Mouse (Mus musculus) CH12.LX (cell line): ENCODE measurements around the gene Bri3. TPM values are rescaled to one million over a fixed set of nuclear protein-coding genes. Genes with fewer than 3 reads are reported as not detected.

Source experiments
- DNase-seq: peaks from one replicate; pipeline ENCODE4 v3.0.0-alpha.2; 2013; ENCODE audit errors: extremely low read depth
- H3K27ac ChIP-seq: 2 replicates; pipeline ENCODE4 v1.5.1; 2012; ENCODE audit warnings: low read depth, mild to moderate bottlenecking, control low read depth, moderate library complexity; ENCODE audit not compliant: insufficient read depth
- H3K27me3 ChIP-seq: replicated peaks from 2 replicates; pipeline ENCODE3; 2012; ENCODE audit warnings: inconsistent platforms
- H3K36me3 ChIP-seq, 2 experiments: replicated peaks in 1 of 2; 2 replicates each; pipeline versions ENCODE3 to v1.6.1; 2012; ENCODE audit warnings: inconsistent platforms in 1 of 2, low read length in 1 of 2, mild to moderate bottlenecking in 1 of 2, mixed read lengths in 1 of 2, moderate library complexity in 1 of 2; ENCODE audit not compliant: control insufficient read depth in 1 of 2, insufficient read depth in 1 of 2
- H3K4me1 ChIP-seq, 2 experiments: 2 replicates each; pipeline ENCODE4 v1.6.1; 2012; ENCODE audit warnings: inconsistent platforms in 1 of 2, moderate library complexity in 1 of 2; ENCODE audit not compliant: insufficient read depth in 2 of 2, control insufficient read depth in 1 of 2
- H3K4me2 ChIP-seq: 2 replicates; pipeline ENCODE4 v1.6.1; 2012; ENCODE audit warnings: low read depth, mild to moderate bottlenecking, control low read depth; ENCODE audit not compliant: poor library complexity, insufficient read depth, severe bottlenecking
- H3K4me3 ChIP-seq, 3 experiments: fragments of 150-350 bp in 1 of 3; sonication (generic) in 1 of 3; replicated peaks in 1 of 3; 2 replicates each; pipeline versions ENCODE3 to v1.5.1; 2011 to 2012; ENCODE audit warnings: low read depth in 2 of 3, low read length in 2 of 3, mild to moderate bottlenecking in 2 of 3, moderate library complexity in 2 of 3, control low read depth in 1 of 3, improper control_type of control experiment in 1 of 3, inconsistent platforms in 1 of 3, mixed read lengths in 1 of 3; ENCODE audit not compliant: poor library complexity in 1 of 3
- H3K79me2 ChIP-seq: replicated peaks from 2 replicates; pipeline ENCODE4 v1.6.1; 2012; ENCODE audit warnings: mild to moderate bottlenecking, moderate library complexity; ENCODE audit not compliant: control insufficient read depth, poor library complexity, insufficient read depth, severe bottlenecking; ENCODE audit errors: extremely low read depth
- H3K9ac ChIP-seq: 2 replicates; pipeline ENCODE4 v1.6.1; 2012; ENCODE audit warnings: low read depth, mild to moderate bottlenecking, control low read depth, moderate library complexity; ENCODE audit not compliant: insufficient read depth
- H3K9me3 ChIP-seq: replicated peaks from 2 replicates; pipeline ENCODE3; 2012; ENCODE audit warnings: low read length, inconsistent platforms, mixed read lengths
- BHLHE40 ChIP-seq: IDR thresholded peaks from 2 replicates; pipeline ENCODE4 v1.6.1; 2011; ENCODE audit warnings: mild to moderate bottlenecking, low read depth, low read length, improper control_type of control experiment
- CHD1 ChIP-seq: IDR thresholded peaks from 2 replicates; pipeline ENCODE4 v1.6.1; 2012; ENCODE audit warnings: low read depth, low read length, improper control_type of control experiment, inconsistent platforms
- CTCF ChIP-seq, 2 experiments: IDR thresholded peaks in 1 of 2; conservative IDR thresholded peaks in 1 of 2; 2 replicates each; pipeline ENCODE4 v1.5.1; 2011 to 2012; ENCODE audit warnings: low read depth in 2 of 2, low read length in 2 of 2, improper control_type of control experiment in 1 of 2, inconsistent platforms in 1 of 2, mild to moderate bottlenecking in 1 of 2, moderate library complexity in 1 of 2
- EP300 ChIP-seq: IDR thresholded peaks from 2 replicates; pipeline ENCODE4 v1.6.1; 2011; ENCODE audit warnings: low read length, improper control_type of control experiment
- ETS1 ChIP-seq: conservative IDR thresholded peaks from 2 replicates; pipeline ENCODE4 v1.6.1; 2012; ENCODE audit warnings: low read depth, mild to moderate bottlenecking, inconsistent platforms, low read length, improper control_type of control experiment, moderate library complexity
- GABPA ChIP-seq: IDR thresholded peaks from 2 replicates; pipeline ENCODE4 v1.6.1; 2012; ENCODE audit warnings: low read depth, low read length, improper control_type of control experiment, inconsistent platforms; ENCODE audit not compliant: insufficient replicate concordance
- JUN ChIP-seq: IDR thresholded peaks from 2 replicates; pipeline ENCODE4 v1.6.1; 2011; ENCODE audit warnings: low read depth, mild to moderate bottlenecking, low read length, improper control_type of control experiment, moderate library complexity; ENCODE audit not compliant: insufficient read depth
- JUND ChIP-seq: conservative IDR thresholded peaks from 2 replicates; pipeline ENCODE4 v1.6.1; 2011; ENCODE audit warnings: low read depth, low read length, improper control_type of control experiment
- MEF2A ChIP-seq: IDR thresholded peaks from 2 replicates; pipeline ENCODE4 v1.6.1; 2014; ENCODE audit warnings: low read depth, mild to moderate bottlenecking, inconsistent platforms, low read length, improper control_type of control experiment, borderline replicate concordance
- MXI1 ChIP-seq: IDR thresholded peaks from 2 replicates; pipeline ENCODE4 v1.6.1; 2011; ENCODE audit warnings: mild to moderate bottlenecking, low read depth, low read length, improper control_type of control experiment
- NELFE ChIP-seq: IDR thresholded peaks from 2 replicates; pipeline ENCODE4 v1.6.1; 2011; ENCODE audit warnings: low read depth, low read length, improper control_type of control experiment
- PAX5 ChIP-seq: IDR thresholded peaks from 2 replicates; pipeline ENCODE4 v1.6.1; 2012; ENCODE audit warnings: low read length, inconsistent platforms, mixed read lengths
- POLR2A ChIP-seq: IDR thresholded peaks from 2 replicates; pipeline ENCODE4 v1.6.1; 2011; ENCODE audit warnings: low read depth, mild to moderate bottlenecking, improper control_type of control experiment, low read length
- POLR2AphosphoS2 ChIP-seq: IDR thresholded peaks from 2 replicates; pipeline ENCODE4 v1.6.1; 2011; ENCODE audit warnings: low read depth, low read length, improper control_type of control experiment
- SIN3A ChIP-seq: IDR thresholded peaks from 2 replicates; pipeline ENCODE4 v1.6.1; 2012; ENCODE audit warnings: low read length, improper control_type of control experiment, inconsistent platforms
- TCF12 ChIP-seq: IDR thresholded peaks from 2 replicates; pipeline ENCODE4 v1.6.1; 2014; ENCODE audit warnings: low read depth, mild to moderate bottlenecking, inconsistent platforms, low read length, improper control_type of control experiment
- USF2 ChIP-seq: conservative IDR thresholded peaks from 2 replicates; pipeline ENCODE4 v1.6.1; 2011; ENCODE audit warnings: low read depth, low read length, improper control_type of control experiment
- ZC3H11A ChIP-seq: IDR thresholded peaks from 2 replicates; pipeline ENCODE4 v1.6.1; 2012; ENCODE audit warnings: low read depth, mild to moderate bottlenecking, inconsistent platforms, low read length, improper control_type of control experiment
- ZKSCAN1 ChIP-seq: IDR thresholded peaks from 2 replicates; pipeline ENCODE4 v1.6.1; 2012; ENCODE audit warnings: low read depth, inconsistent platforms, low read length, improper control_type of control experiment, borderline replicate concordance
- ZNF384 ChIP-seq: IDR thresholded peaks from 2 replicates; pipeline ENCODE4 v1.6.1; 2012; ENCODE audit warnings: low read depth, low read length, improper control_type of control experiment, inconsistent platforms
- dilution Hi-C: fragments of 300-500 bp; cut with MboI; formaldehyde crosslinking; loops from 2 replicates; pipeline ENCODE4 v1.14.3; 2020; ENCODE audit warnings: low sequenced_read_pairs; ENCODE audit not compliant: extremely low pct_unique_long_range_greater_than_20kb, extremely low pct_ligation_motif_present
- in situ Hi-C: fragments of 300-500 bp; cut with MboI; formaldehyde crosslinking; loops from 3 replicates; pipeline ENCODE4 v1.14.3; 2019; ENCODE audit warnings: low sequenced_read_pairs, low pct_ligation_motif_present, low pct_unique_long_range_greater_than_20kb, mixed read lengths
- polyA plus RNA-seq: library from polyadenylated mRNA; unstranded; fragments of >175 nt; gene quantifications from 2 replicates; pipeline ENCODE4 v1.2.1, GENCODE M21; 2012; ENCODE audit warnings: low read depth; ENCODE audit not compliant: insufficient read length
- total RNA-seq, 2 experiments: library from RNA; depleted of rRNA; stranded (reverse); fragments of 300-350 nt in 1 of 2; fragments of >200 nt in 1 of 2; gene quantifications; 2 replicates each; pipeline ENCODE4 v1.2.3; 2012 to 2014

The Bri3 gene
- total and polyA plus RNA-seq, 3 experiments: 9.3 to 41.7 (median 20.3) TPM

DNA sequence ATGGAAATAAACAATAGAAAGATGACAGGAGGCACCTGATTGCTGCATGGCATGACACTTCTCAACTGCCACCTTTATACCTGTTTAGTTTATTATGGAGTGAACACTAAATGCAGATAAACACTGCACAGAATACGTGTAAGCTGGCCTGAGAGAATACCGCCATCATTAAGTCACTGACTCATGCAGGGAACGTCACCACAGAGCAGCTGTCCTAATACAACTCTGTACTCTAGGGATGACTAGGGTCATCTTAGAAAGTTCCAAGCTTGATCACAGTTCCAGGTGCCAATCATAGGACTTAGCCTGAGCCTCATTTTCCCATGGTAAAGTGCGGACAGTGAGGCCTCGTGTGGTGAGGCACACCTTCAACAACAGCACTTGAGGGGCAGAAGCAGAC is 40.4 kb downstream of the Bri3 start:
- no peak for DNase-seq
- dilution Hi-C loops: no loop called here
- no peak overlapping the region for H3K4me3 ChIP-seq
- peaks cover 0 to 4% of the 10 kb centered on the region in 2 experiments for H3K36me3 ChIP-seq
- in situ Hi-C loops: no loop called here
- H3K79me2 ChIP-seq: no peaks in the 10 kb centered on the region
- no peak overlapping the region for H3K27ac ChIP-seq
- no peak overlapping the region for H3K9ac ChIP-seq
- H3K4me1 ChIP-seq: peaks cover 24 to 57% of the 10 kb centered on the region in 2 experiments
- no peaks in the 10 kb centered on the region for H3K27me3 ChIP-seq
- TF ChIP-seq CTCF (conservative IDR thresholded peaks at IDR 0.05 in 1 of 2, IDR thresholded peaks at IDR 0.05 in 1 of 2; ENCODE audit: low read depth in 2 of 2, low read length in 2 of 2) (no peak), MXI1 (no peak), ETS1 (peak; percentile 39; the same call in 1 of the 2 replicates), POLR2A (no peak), USF2 (no peak), SIN3A (no peak), MEF2A (no peak), POLR2AphosphoS2 (no peak)
- no peak overlapping the region for H3K4me2 ChIP-seq
- no peaks in the 10 kb centered on the region for H3K9me3 ChIP-seq

DNA sequence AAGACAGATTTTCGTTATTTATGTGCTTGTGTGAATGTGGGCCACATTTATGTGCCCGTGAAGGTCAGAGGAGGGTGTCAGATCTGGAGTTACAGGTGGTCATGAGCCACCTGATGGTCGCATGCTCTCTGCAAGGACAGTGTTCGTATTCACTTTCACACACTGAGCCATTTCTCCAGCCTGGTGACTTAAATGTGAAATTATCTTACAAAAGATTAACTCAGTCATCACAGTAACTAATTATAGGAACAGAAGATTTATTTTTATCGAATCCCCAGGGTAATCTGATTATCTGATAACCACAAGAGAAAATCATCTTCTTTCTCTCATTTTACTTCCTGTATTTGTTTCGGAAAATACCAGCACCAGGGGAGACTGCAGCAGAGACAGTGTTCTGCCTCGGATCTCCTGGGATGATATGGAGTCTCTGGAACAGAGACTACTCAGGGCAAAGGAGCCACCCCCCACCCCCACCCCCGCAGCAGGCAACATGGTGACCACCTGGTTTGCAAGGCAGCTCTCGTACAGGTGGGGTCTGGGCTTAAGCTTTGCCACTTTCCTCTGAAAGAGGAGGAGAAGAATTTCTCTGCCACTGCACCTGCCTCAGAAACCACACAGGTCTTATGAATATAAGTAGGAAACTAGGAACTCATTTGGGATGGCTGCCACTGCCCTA is 42.5 kb downstream of the Bri3 start:
- no peaks in the 10 kb centered on the region for H3K79me2 ChIP-seq
- dilution Hi-C loops: no loop called here
- H3K27ac ChIP-seq: no peak overlapping the region

GRCm38 (mm10) chr5:144287267-144287820 is 43.1 kb downstream of the Bri3 start:
- DNase-seq: no peak
- dilution Hi-C loops: no loop called here
- no peak overlapping the region for H3K27ac ChIP-seq
- no peaks in the 10 kb centered on the region for H3K27me3 ChIP-seq
- H3K9me3 ChIP-seq: no peaks in the 10 kb centered on the region
- H3K79me2 ChIP-seq: no peaks in the 10 kb centered on the region
- in situ Hi-C loops: no loop called here
- H3K9ac ChIP-seq: no peak overlapping the region
- H3K4me2 ChIP-seq: no peak overlapping the region
- H3K36me3 ChIP-seq: no peaks in the 10 kb centered on the region
- peaks cover 24 to 47% of the 10 kb centered on the region in 2 experiments for H3K4me1 ChIP-seq
- TF ChIP-seq NELFE: no peak
- TF ChIP-seq JUN: no peak
- TF ChIP-seq PAX5: no peak
- TF ChIP-seq ZC3H11A: no peak
- no peak for TF ChIP-seq MXI1
- TF ChIP-seq TCF12: no peak
- no peak for TF ChIP-seq CTCF (conservative IDR thresholded peaks at IDR 0.05 in 1 of 2, IDR thresholded peaks at IDR 0.05 in 1 of 2; ENCODE audit: low read depth in 2 of 2, low read length in 2 of 2)
- no peak for TF ChIP-seq GABPA
- no peak for TF ChIP-seq POLR2AphosphoS2
- no peak for TF ChIP-seq ZKSCAN1
- TF ChIP-seq JUND: no peak
- TF ChIP-seq USF2: no peak
- TF ChIP-seq ZNF384: no peak
- H3K4me3 ChIP-seq: no peak overlapping the region

More for the DNA sequence above, 42.5 kb downstream of the Bri3 start:
- Histone ChIP-seq H3K9me3 (no peaks in the 10 kb centered on the region), H3K4me3 (no peak overlapping the region), H3K4me2 (peak overlapping the region; percentile 8; the same call in 1 of the 2 replicates), H3K27me3 (no peaks in the 10 kb centered on the region), H3K9ac (no peak overlapping the region), H3K4me1 (peaks cover 24 to 54% of the 10 kb centered on the region in 2 experiments), H3K36me3 (no peaks in the 10 kb centered on the region)
- DNase-seq: no peak
- in situ Hi-C loops: no loop called here
- TF ChIP-seq BHLHE40: peak; percentile 39
- no peak for TF ChIP-seq CHD1
- TF ChIP-seq EP300: 0 out of 2 replicates have a peak, but pooled peaks have one; percentile 6
